Mouse (Mus musculus) cerebellum, adult 2 months (tissue): ENCODE data around the gene Coro1c. TPM values are rescaled to one million over a fixed set of nuclear protein-coding genes. Genes with fewer than 3 reads are reported as not detected.

Experiments used
- DNase-seq, 2 experiments: peaks; one replicate each; pipeline ENCODE4 v3.0.0; 2021
- H3K27ac ChIP-seq: fragments of 200-500 bp; 2 replicates; pipeline ENCODE4 v1.5.1; 2012; ENCODE audit warnings: low read length, control low read depth, inconsistent platforms; ENCODE audit not compliant: insufficient read depth
- H3K27me3 ChIP-seq: fragments of 200-500 bp; 2 replicates; pipeline ENCODE4 v1.6.1; 2012; ENCODE audit warnings: inconsistent platforms, mild to moderate bottlenecking, low read length, moderate library complexity; ENCODE audit not compliant: control insufficient read depth, insufficient read depth
- H3K4me1 ChIP-seq: fragments of 200-500 bp; 2 replicates; pipeline ENCODE4 v1.6.1; 2011; ENCODE audit warnings: low read length; ENCODE audit not compliant: control insufficient read depth, insufficient read depth
- H3K4me3 ChIP-seq: fragments of 200-500 bp; replicated peaks from 2 replicates; pipeline ENCODE3; 2011; ENCODE audit warnings: mild to moderate bottlenecking, low read depth, low read length, control low read depth; ENCODE audit not compliant: insufficient read depth
- CTCF ChIP-seq: fragments of 200-500 bp; IDR thresholded peaks from 2 replicates; pipeline ENCODE4 v1.5.1; 2011; ENCODE audit warnings: low read depth, mild to moderate bottlenecking, control low read depth, low read length, moderate library complexity, borderline replicate concordance; ENCODE audit not compliant: insufficient read depth
- POLR2A ChIP-seq: fragments of 200-500 bp; IDR thresholded peaks from 2 replicates; pipeline ENCODE4 v1.6.1; 2011; ENCODE audit warnings: low read length, control low read depth, borderline replicate concordance; ENCODE audit not compliant: insufficient read depth
- WGBS: fragments of 180-500 bp; shearing (Covaris S2); methylation state at CpG from one replicate; pipeline ENCODE4 v1.1.7; 2018; 5-methylcytosine and 5-hydroxymethylcytosine counted together
- polyA plus RNA-seq: library from polyadenylated mRNA; depleted of rRNA; stranded (reverse); fragments of >200 nt; gene quantifications from 2 replicates; pipeline ENCODE4 v1.2.3, GENCODE M21; 2012; rRNA removed

Coro1c gene
- polyA plus RNA-seq = 90.2 and 94.1 TPM in 2 replicates

DNA sequence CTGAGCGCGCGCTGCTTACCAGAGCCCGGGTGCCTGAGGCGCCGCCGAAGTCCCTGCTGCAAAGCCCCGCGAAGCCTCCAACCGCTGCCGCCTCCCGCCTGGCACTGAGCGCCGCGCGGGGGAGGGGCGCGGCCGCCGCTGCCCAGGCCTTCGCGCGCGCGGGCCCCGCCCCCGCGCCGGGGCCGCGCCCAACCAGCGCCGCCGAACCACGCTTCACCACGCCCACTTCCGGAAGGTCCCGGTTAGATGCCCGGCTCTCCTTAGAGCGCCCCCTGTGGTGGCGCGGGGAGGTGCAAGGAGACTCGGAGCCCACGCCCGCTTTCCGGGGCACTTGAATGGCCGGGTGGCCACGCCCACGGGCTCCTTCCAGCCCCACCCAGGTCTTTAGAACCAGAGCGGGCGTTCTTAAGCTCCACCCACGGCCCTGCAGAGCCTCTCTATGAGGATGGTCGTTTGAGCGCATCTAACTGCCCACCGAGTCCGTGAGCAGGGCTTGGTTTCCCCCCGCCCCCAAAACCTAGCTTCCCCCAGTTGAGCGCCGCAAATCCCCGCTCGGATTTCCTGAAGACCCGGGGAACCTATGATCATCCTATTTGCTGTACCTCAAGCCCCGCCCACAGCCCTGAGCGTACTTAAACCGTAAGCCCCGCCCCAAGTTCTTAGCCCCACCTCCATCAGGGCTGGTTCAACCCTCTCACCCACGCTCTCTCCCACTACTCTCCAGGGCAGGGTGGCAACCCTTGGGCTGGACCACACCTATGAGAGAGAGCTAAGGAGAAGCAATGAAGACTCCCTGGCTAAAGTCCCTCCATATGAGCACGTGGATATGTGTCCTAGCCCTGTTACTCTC is at the start of gene Coro1c:
TSS of gene Coro1c (minus strand) at position 167 of the 850 bp plus-strand sequence.
- peak; percentile 98 to 99 for DNase-seq
- peak; percentile 84 for TF ChIP-seq CTCF
- peak; percentile 46; the same call in 1 of the 2 replicates for TF ChIP-seq POLR2A
- no peaks in the 10 kb centered on the region for H3K27me3 ChIP-seq
- WGBS = under 1% methylated on average over 67 of the region's 68 CpGs
- peak within 1 kb of the TSS; percentile 77 for H3K4me3 ChIP-seq
- peak within 1 kb of the TSS; percentile 87 for H3K27ac ChIP-seq
- no peaks in the 10 kb centered on the region; the same call in none of the 2 replicates for H3K4me1 ChIP-seq

DNA sequence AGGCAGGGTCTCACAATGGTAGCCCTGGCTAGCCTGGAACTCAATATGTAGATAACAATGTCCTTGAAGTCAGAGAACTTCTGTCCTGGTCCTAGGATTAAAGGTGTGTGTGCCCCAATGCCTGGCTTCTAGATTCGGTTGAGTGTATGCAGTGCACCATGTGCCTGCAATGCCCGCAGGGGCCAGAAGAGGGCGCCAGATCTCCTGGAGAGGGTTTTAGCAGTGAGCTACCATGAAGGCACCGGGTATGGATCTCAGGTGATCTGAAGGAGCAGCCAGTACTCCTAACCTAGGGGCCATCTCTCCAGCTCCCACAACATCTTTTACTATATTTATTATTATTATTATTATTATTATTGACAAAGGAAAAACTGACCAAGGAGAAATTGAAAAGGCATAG is 48.0 kb upstream of the Coro1c start:
- TF ChIP-seq CTCF = peak; percentile 86
- TF ChIP-seq POLR2A = no peak
- Histone ChIP-seq H3K4me3 (no peak overlapping the region), H3K4me1 (no peaks in the 10 kb centered on the region), H3K27ac (no peak overlapping the region), H3K27me3 (no peaks in the 10 kb centered on the region)
- peak; percentile 61 to 83 for DNase-seq
- 10% methylated on average over 4 of the region's 4 CpGs for WGBS

GRCm38 (mm10) chr5:113955691-113956090 is 47.1 kb upstream of the Coro1c start:
- DNase-seq = no peak
- 87% methylated on average over 8 of the region's 8 CpGs for WGBS
- Histone ChIP-seq H3K27me3 (no peaks in the 10 kb centered on the region), H3K27ac (no peak overlapping the region), H3K4me3 (no peak overlapping the region), H3K4me1 (peaks cover 3% of the 10 kb centered on the region)
- no peak for TF ChIP-seq CTCF
- TF ChIP-seq POLR2A = no peak

GRCm38 (mm10) chr5:113955281-113955680 is 46.7 kb upstream of the Coro1c start:
- TF ChIP-seq POLR2A = no peak
- TF ChIP-seq CTCF = no peak
- 54% methylated on average over 5 of the region's 5 CpGs for WGBS
- Histone ChIP-seq H3K27me3 (no peaks in the 10 kb centered on the region), H3K4me1 (peaks cover 7% of the 10 kb centered on the region), H3K4me3 (no peak overlapping the region), H3K27ac (no peak overlapping the region)
- no peak for DNase-seq

- no peak overlapping the region for H3K27ac ChIP-seq
Measured at GRCm38 (mm10) chr5:113954421-113954820, 45.9 kb upstream of the Coro1c start.

GRCm38 (mm10) chr5:113952519-113952918 is 44.0 kb upstream of the Coro1c start:
- 98% methylated on average over 10 of the region's 10 CpGs for WGBS
- Histone ChIP-seq H3K4me3 (no peak overlapping the region), H3K27me3 (no peaks in the 10 kb centered on the region), H3K4me1 (peaks cover 17% of the 10 kb centered on the region), H3K27ac (no peak overlapping the region)
- DNase-seq = no peak
- TF ChIP-seq CTCF = no peak
- TF ChIP-seq POLR2A = no peak

More at GRCm38 (mm10) chr5:113954421-113954820, 45.9 kb upstream of the Coro1c start:
- Histone ChIP-seq H3K4me1 (peaks cover 16% of the 10 kb centered on the region), H3K4me3 (no peak overlapping the region), H3K27me3 (no peaks in the 10 kb centered on the region)
- peak; percentile 78 to 87 for DNase-seq
- TF ChIP-seq POLR2A (no peak), CTCF (peak; percentile 92)
- 4% methylated on average over 7 of the region's 7 CpGs for whole genome bisulfite sequencing

GRCm38 (mm10) chr5:113951693-113952071 is 43.1 kb upstream of the Coro1c start:
- Histone ChIP-seq H3K27ac (no peak overlapping the region), H3K4me1 (peaks cover 17% of the 10 kb centered on the region), H3K4me3 (no peak overlapping the region), H3K27me3 (no peaks in the 10 kb centered on the region)
- no peak for TF ChIP-seq POLR2A
- no peak for TF ChIP-seq CTCF
- no peak for DNase-seq
- 95% methylated on average over 11 of the region's 11 CpGs for WGBS
